In genomic region chr11:57719631-57720030, GRCm38 (mm10) we compare ENCODE assay signal across 11 mouse cellular contexts.
DNase-seq lines count a peak whose midpoint lies in the region; ATAC-seq and TF ChIP-seq lines count a peak whose summit lies in the region.
"Had no signal": no experiment of that assay in that cellular context is flagged by ENCODE, and none has a peak within 500 bp of the region (broad histone marks: within the 10 kb centered on the region; RNA-seq: fewer than 3 reads in every experiment).

No protein-coding gene starts in this region.

- DNase-seq in urinary bladder, postnatal 25 days (ENCODE audit: low spot score), result peak; percentile 11
- no peak for DNase-seq in urinary bladder, adult 2 months (ENCODE audit: low spot score)
- DNase-seq in cerebellum, adult 9-10 months, result no peak
- no peak for DNase-seq in kidney, adult 11 months
- DNase-seq in right cerebral cortex, postnatal 14 days, result no peak

- ATAC-seq in lung, embryonic 16.5 days (ENCODE audit: low read depth), result peak; percentile 74
- ATAC-seq in CD4-positive, CD25-positive, alpha-beta regulatory T cell, adult 4 months, result no peak
- ATAC-seq: activated CD4-positive, CD25-positive, alpha-beta regulatory T cell, adult 4 months had no signal

- no peak overlapping the region for H3K9ac ChIP-seq in lung, embryonic 16.5 days (ENCODE audit: low read length)
- H3K9ac ChIP-seq: heart, embryonic 15.5 days had no signal

- 15% methylated on average over 7 of the region's 7 CpGs for WGBS in lung, embryonic 16.5 days

- no peaks in the 10 kb centered on the region for H3K9me3 ChIP-seq in lung, embryonic 16.5 days (ENCODE audit: control insufficient read depth, low read length)
- H3K9me3 ChIP-seq: heart, embryonic 15.5 days had no signal

- no peak overlapping the region for H3K4me3 ChIP-seq in embryonic fibroblast, embryonic 13.5 days (ENCODE audit: insufficient read depth, low read length)
- no peak overlapping the region for H3K4me3 ChIP-seq in lung, embryonic 16.5 days (ENCODE audit: low read length)
- H3K4me3 ChIP-seq: heart, embryonic 15.5 days; left cerebral cortex, adult 2 months had no signal

- H3K4me2 ChIP-seq in lung, embryonic 16.5 days (ENCODE audit: low read depth, low read length), result no peak overlapping the region
- H3K4me2 ChIP-seq: heart, embryonic 15.5 days had no signal

- H3K27ac ChIP-seq in embryonic fibroblast, embryonic 13.5 days (ENCODE audit: insufficient read depth, low read length), result peak overlapping the region; percentile 95
- no peak overlapping the region for H3K27ac ChIP-seq in lung, embryonic 16.5 days (ENCODE audit: low read length)
- H3K27ac ChIP-seq: heart, embryonic 15.5 days; left cerebral cortex, adult 2 months had no signal

- TF ChIP-seq POLR2A in embryonic fibroblast, embryonic 13.5 days (IDR thresholded peaks at IDR 0.05; ENCODE audit: low read depth, low read length), result peak; percentile 43; the same call in 1 of the 2 replicates

- H3K27me3 ChIP-seq in lung, embryonic 16.5 days (ENCODE audit: control insufficient read depth, insufficient read depth, low read depth, low read length), result no peaks in the 10 kb centered on the region
- H3K27me3 ChIP-seq: heart, embryonic 15.5 days had no signal

- TF ChIP-seq CTCF in embryonic fibroblast, embryonic 13.5 days (IDR thresholded peaks at IDR 0.05; ENCODE audit: borderline replicate concordance, insufficient read depth, low read length), result no peak

- H3K36me3 ChIP-seq in lung, embryonic 16.5 days (ENCODE audit: control insufficient read depth, insufficient read depth, low read length), result no peaks in the 10 kb centered on the region
- H3K36me3 ChIP-seq: heart, embryonic 15.5 days had no signal

- peaks cover 5% of the 10 kb centered on the region; the same call in 1 of the 2 replicates for H3K4me1 ChIP-seq in embryonic fibroblast, embryonic 13.5 days (ENCODE audit: control insufficient read depth, insufficient read depth, low read length)
- peaks cover 9% of the 10 kb centered on the region for H3K4me1 ChIP-seq in lung, embryonic 16.5 days (replicated peaks; ENCODE audit: control insufficient read depth, insufficient read depth, low read length)
